Mouse (Mus musculus) cortical plate, adult 2 months (tissue): ENCODE data around the gene Ulk3. TPM values are rescaled to one million over a fixed set of nuclear protein-coding genes. Genes with fewer than 3 reads are reported as not detected.

Experiments used
- H3K27ac ChIP-seq: fragments of 200-500 bp; 2 replicates; pipeline ENCODE4 v1.5.1; 2012; ENCODE audit warnings: low read length, control low read depth, inconsistent platforms; ENCODE audit not compliant: insufficient read depth
- H3K4me1 ChIP-seq: fragments of 200-500 bp; 2 replicates; pipeline ENCODE4 v1.6.1; 2011; ENCODE audit warnings: low read length; ENCODE audit not compliant: control insufficient read depth, insufficient read depth
- H3K4me3 ChIP-seq: fragments of 200-500 bp; 2 replicates; pipeline ENCODE4 v1.5.1; 2011; ENCODE audit warnings: mild to moderate bottlenecking, low read length, control low read depth; ENCODE audit not compliant: insufficient read depth
- CTCF ChIP-seq: fragments of 200-500 bp; IDR thresholded peaks from 2 replicates; pipeline ENCODE4 v1.5.1; 2011; ENCODE audit warnings: mild to moderate bottlenecking, control low read depth, low read length; ENCODE audit not compliant: insufficient read depth; ENCODE audit errors: extremely low read depth
- POLR2A ChIP-seq: fragments of 200-500 bp; IDR thresholded peaks from 2 replicates; pipeline ENCODE4 v1.6.1; 2011; ENCODE audit warnings: mild to moderate bottlenecking, low read length, control low read depth; ENCODE audit not compliant: insufficient read depth; ENCODE audit errors: extremely low read depth
- polyA plus RNA-seq: library from polyadenylated mRNA; depleted of rRNA; stranded (reverse); fragments of >200 nt; gene quantifications from 2 replicates; pipeline ENCODE4 v1.2.3, GENCODE M21; 2012

Ulk3 gene
- polyA plus RNA-seq, 1 experiment: 54.5 TPM

- TF ChIP-seq CTCF (no peak), POLR2A (no peak)
- no peak overlapping the region for H3K4me3 ChIP-seq
- H3K4me1 ChIP-seq: 0 out of 2 replicates have a peak, but pooled peaks cover 1% of the 10 kb centered on the region
- no peak overlapping the region for H3K27ac ChIP-seq
These were observed 20.6 kb downstream of the Ulk3 start for GRCm38 (mm10) chr9:57609803-57610202.

- Histone ChIP-seq H3K4me1 (0 out of 2 replicates have a peak, but pooled peaks cover 1% of the 10 kb centered on the region), H3K4me3 (no peak overlapping the region), H3K27ac (no peak overlapping the region)
- no peak for TF ChIP-seq POLR2A
- no peak for TF ChIP-seq CTCF
These were observed 21.1 kb downstream of the Ulk3 start for GRCm38 (mm10) chr9:57610359-57610826.

GRCm38 (mm10) chr9:57612587-57612986, 23.3 kb downstream of the Ulk3 start:
- no peak for TF ChIP-seq POLR2A
- no peak for TF ChIP-seq CTCF
- no peak overlapping the region for H3K27ac ChIP-seq
- 0 out of 2 replicates have a peak, but pooled peaks cover 1% of the 10 kb centered on the region for H3K4me1 ChIP-seq
- no peak overlapping the region for H3K4me3 ChIP-seq

GRCm38 (mm10) chr9:57613975-57614374, 24.7 kb downstream of the Ulk3 start:
- Histone ChIP-seq H3K27ac (no peak overlapping the region), H3K4me1 (0 out of 2 replicates have a peak, but pooled peaks cover 1% of the 10 kb centered on the region), H3K4me3 (no peak overlapping the region)
- TF ChIP-seq CTCF: no peak
- no peak for TF ChIP-seq POLR2A

GRCm38 (mm10) chr9:57614786-57615185, 25.5 kb downstream of the Ulk3 start:
- TF ChIP-seq CTCF: no peak
- no peak for TF ChIP-seq POLR2A
- Histone ChIP-seq H3K4me1 (0 out of 2 replicates have a peak, but pooled peaks cover 1% of the 10 kb centered on the region), H3K27ac (no peak overlapping the region), H3K4me3 (no peak overlapping the region)

- Histone ChIP-seq H3K4me3 (no peak overlapping the region), H3K4me1 (no peaks in the 10 kb centered on the region), H3K27ac (no peak overlapping the region)
- TF ChIP-seq POLR2A: no peak
- TF ChIP-seq CTCF: no peak
These were observed 28.4 kb downstream of the Ulk3 start for GRCm38 (mm10) chr9:57617556-57618169.

GRCm38 (mm10) chr9:57618854-57619253, 29.6 kb downstream of the Ulk3 start:
- Histone ChIP-seq H3K4me3 (no peak overlapping the region), H3K4me1 (no peaks in the 10 kb centered on the region), H3K27ac (no peak overlapping the region)
- TF ChIP-seq POLR2A: no peak
- TF ChIP-seq CTCF: no peak

GRCm38 (mm10) chr9:57620674-57621073, 31.4 kb downstream of the Ulk3 start, which contains the start of gene Lman1l:
Gene Lman1l, minus strand, starts transcription at chr9:57620774.
- TF ChIP-seq POLR2A: no peak
- no peak for TF ChIP-seq CTCF
- H3K4me1 ChIP-seq: no peaks in the 10 kb centered on the region
- H3K27ac ChIP-seq: no peak within 1 kb of the TSS
- no peak within 1 kb of the TSS for H3K4me3 ChIP-seq

GRCm38 (mm10) chr9:57624295-57624694, 35.0 kb downstream of the Ulk3 start:
- TF ChIP-seq CTCF (no peak), POLR2A (no peak)
- H3K27ac ChIP-seq: no peak overlapping the region
- no peaks in the 10 kb centered on the region for H3K4me1 ChIP-seq
- no peak overlapping the region for H3K4me3 ChIP-seq
